Mouse (Mus musculus) heart, embryonic 11.5 days (tissue): ENCODE measurements around the gene Samsn1. TPM values are rescaled to one million over a fixed set of nuclear protein-coding genes. Genes with fewer than 3 reads are reported as not detected.

ENCODE experiments used
- ATAC-seq: fragments of 200-750 bp; cut with Nextera tagmentation; replicated peaks from 2 replicates; pipeline ENCODE4 v1.8.0; 2017; ENCODE audit warnings: moderate library complexity; ENCODE audit not compliant: insufficient number of reproducible peaks, low FRiP score, low TSS enrichment
- H3K27ac ChIP-seq: fragments of 300-500 bp; sonication (generic); 2 replicates; pipeline ENCODE4 v1.5.1; 2014; ENCODE audit warnings: mild to moderate bottlenecking, low read depth, low read length
- H3K27me3 ChIP-seq: fragments of 300-500 bp; sonication (generic); 2 replicates; pipeline ENCODE4 v1.6.1; 2014; ENCODE audit warnings: mild to moderate bottlenecking, low read length, mixed read lengths; ENCODE audit not compliant: control insufficient read depth, insufficient read depth
- H3K36me3 ChIP-seq: fragments of 300-500 bp; sonication (generic); 2 replicates; pipeline ENCODE4 v1.6.1; 2014; ENCODE audit warnings: mild to moderate bottlenecking, low read length, moderate library complexity, mixed read lengths; ENCODE audit not compliant: control insufficient read depth, insufficient read depth
- H3K4me1 ChIP-seq: fragments of 300-500 bp; sonication (generic); 2 replicates; pipeline ENCODE4 v1.6.1; 2014; ENCODE audit warnings: low read length; ENCODE audit not compliant: control insufficient read depth, insufficient read depth
- H3K4me2 ChIP-seq: fragments of 300-500 bp; sonication (generic); 2 replicates; pipeline ENCODE4 v1.6.1; 2014; ENCODE audit warnings: mild to moderate bottlenecking, moderate library complexity
- H3K4me3 ChIP-seq: fragments of 300-500 bp; sonication (generic); 2 replicates; pipeline ENCODE4 v1.5.1; 2014; ENCODE audit warnings: low read depth, low read length
- H3K9ac ChIP-seq: fragments of 300-500 bp; sonication (generic); 2 replicates; pipeline ENCODE4 v1.6.1; 2014; ENCODE audit warnings: mild to moderate bottlenecking, low read depth, low read length, moderate library complexity
- H3K9me3 ChIP-seq: fragments of 300-500 bp; sonication (generic); replicated peaks from 2 replicates; pipeline ENCODE4 v1.6.1; 2016; ENCODE audit warnings: low read length; ENCODE audit not compliant: control insufficient read depth
- WGBS: fragments of 180-500 bp; shearing (Covaris S2); extraction: QIAGEN DNeasy Blood & Tissue Kit; methylation state at CpG from one replicate; pipeline ENCODE4 v1.1.7; 2014; ENCODE audit not compliant: insufficient replicate concordance; 5-methylcytosine and 5-hydroxymethylcytosine counted together
- polyA plus RNA-seq: library from polyadenylated mRNA; unstranded; fragments of >200 nt; fragmentation: Nextera tagmentation; extraction: Ambion mirVana; gene quantifications from 2 replicates; pipeline ENCODE4 v1.2.1, GENCODE M21; 2014

Gene Samsn1
- polyA plus RNA-seq, 1 experiment from 2014 or later: 1.5 TPM

DNA sequence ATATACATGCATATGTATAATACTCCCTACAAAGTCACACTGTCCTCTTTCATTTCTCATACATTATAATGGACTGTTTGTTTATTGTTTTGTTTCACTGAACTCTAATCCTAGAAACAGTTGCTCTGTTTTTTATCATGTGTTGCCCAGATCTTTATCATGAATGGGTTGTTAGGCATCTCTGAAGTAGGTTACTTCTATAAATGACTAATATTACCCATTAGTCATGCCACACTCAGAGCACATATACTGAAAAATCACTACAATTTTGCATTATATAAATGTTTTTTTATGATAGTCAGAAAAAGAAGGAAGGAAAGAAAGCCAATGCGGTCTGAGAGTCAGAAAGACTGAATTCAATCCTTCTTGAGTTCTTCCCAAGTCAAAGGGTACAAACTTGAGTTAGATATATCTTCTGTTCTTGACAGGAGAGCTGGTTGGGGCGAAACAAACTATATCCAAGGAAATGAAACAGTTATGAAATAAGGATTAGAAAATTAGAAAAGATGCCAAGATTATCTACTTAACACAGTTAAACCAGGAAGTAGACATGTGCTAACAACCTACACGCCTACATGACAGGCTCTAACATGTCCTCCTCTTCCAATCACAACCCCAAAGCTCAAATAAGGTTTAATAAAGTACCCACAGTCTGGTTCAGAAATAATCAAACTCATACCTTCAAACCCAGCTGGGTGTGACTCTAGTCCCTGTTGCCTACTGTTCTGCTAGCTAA is 122.0 kb downstream of the Samsn1 start:
- WGBS: 79% methylated on average over 3 of the region's 3 CpGs
- no peak for ATAC-seq
- Histone ChIP-seq H3K27me3 (no peaks in the 10 kb centered on the region), H3K9me3 (no peaks in the 10 kb centered on the region), H3K4me2 (no peak overlapping the region), H3K4me3 (no peak overlapping the region), H3K9ac (no peak overlapping the region), H3K27ac (no peak overlapping the region), H3K36me3 (no peaks in the 10 kb centered on the region), H3K4me1 (no peaks in the 10 kb centered on the region)

DNA sequence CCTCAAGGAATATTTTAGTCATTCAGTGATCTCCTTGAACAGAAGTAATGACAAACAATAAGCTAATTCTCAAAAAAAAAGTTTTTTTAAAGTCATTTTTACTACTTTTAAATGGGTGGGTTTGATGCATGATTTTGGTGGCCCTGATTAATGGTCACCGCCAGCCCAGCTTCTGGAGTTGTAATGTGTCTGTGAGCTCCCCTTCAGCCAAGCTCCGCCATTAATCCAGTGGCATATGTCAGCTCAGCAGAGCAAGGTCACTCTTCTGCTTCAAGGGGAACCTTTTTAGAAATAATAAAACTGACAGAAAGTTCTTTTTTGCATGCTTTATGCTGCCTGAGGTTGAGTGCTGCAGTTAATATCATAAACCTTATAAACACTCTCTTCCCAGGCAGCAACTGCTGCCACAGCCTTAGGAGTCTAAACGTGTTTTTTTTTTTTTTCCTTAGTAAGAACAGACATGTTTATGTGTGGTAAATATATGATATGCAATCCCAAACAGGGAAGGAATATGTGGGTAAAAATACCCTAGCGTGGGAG is 124.2 kb downstream of the Samsn1 start:
- 76% methylated on average over 4 of the region's 4 CpGs for WGBS
- H3K4me1 ChIP-seq: no peaks in the 10 kb centered on the region
- ATAC-seq: no peak
- no peaks in the 10 kb centered on the region for H3K9me3 ChIP-seq
- no peaks in the 10 kb centered on the region for H3K36me3 ChIP-seq
- no peak overlapping the region for H3K27ac ChIP-seq
- no peaks in the 10 kb centered on the region for H3K27me3 ChIP-seq
- no peak overlapping the region for H3K9ac ChIP-seq
- H3K4me3 ChIP-seq: no peak overlapping the region
- H3K4me2 ChIP-seq: no peak overlapping the region

- H3K4me3 ChIP-seq: no peak overlapping the region
- H3K9ac ChIP-seq: no peak overlapping the region
- ATAC-seq: no peak
- no peak overlapping the region for H3K27ac ChIP-seq
- WGBS: 80% methylated on average over 5 of the region's 5 CpGs
- no peaks in the 10 kb centered on the region for H3K9me3 ChIP-seq
- no peaks in the 10 kb centered on the region for H3K36me3 ChIP-seq
- no peaks in the 10 kb centered on the region for H3K4me1 ChIP-seq
- no peak overlapping the region for H3K4me2 ChIP-seq
- no peaks in the 10 kb centered on the region for H3K27me3 ChIP-seq
These were observed 127.7 kb downstream of the Samsn1 start for GRCm38 (mm10) chr16:75894263-75894901.

- Histone ChIP-seq H3K9ac (no peak overlapping the region), H3K4me2 (no peak overlapping the region), H3K27me3 (no peaks in the 10 kb centered on the region), H3K27ac (no peak overlapping the region), H3K9me3 (no peaks in the 10 kb centered on the region), H3K4me1 (no peaks in the 10 kb centered on the region), H3K4me3 (no peak overlapping the region), H3K36me3 (no peaks in the 10 kb centered on the region)
- 59% methylated on average over 1 of the region's 1 CpGs for WGBS
- no peak for ATAC-seq
These were observed 128.6 kb downstream of the Samsn1 start for GRCm38 (mm10) chr16:75893470-75893869.

DNA sequence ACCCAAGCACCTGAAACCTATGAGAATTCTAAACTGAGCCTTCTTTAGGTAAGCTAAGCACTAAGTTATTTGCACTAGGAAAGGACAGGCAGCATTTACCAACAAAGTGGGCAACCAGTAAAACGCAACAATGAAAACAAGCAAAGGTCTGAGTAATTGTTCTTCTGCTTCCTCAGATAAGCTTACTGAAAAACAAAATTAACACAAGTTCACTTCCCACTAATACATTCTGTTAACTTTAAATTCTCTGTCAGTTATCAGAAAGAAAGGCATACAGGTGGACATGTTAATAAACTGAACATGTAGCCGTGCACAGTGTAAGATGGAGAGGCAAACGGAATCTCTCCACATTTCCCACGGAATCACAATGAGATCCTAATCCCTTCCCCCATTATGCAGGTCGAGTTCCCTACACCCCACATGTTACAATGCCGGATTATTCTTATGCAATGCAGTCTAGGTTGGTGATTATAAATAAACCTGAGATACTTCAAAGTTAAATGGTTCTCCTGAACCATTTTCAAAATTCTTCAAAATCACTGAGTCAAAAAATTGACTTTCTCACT is 132.9 kb downstream of the Samsn1 start:
- ATAC-seq: no peak
- Histone ChIP-seq H3K27ac (no peak overlapping the region), H3K4me2 (no peak overlapping the region), H3K36me3 (no peaks in the 10 kb centered on the region), H3K4me1 (no peaks in the 10 kb centered on the region), H3K9ac (no peak overlapping the region), H3K27me3 (no peaks in the 10 kb centered on the region), H3K9me3 (no peaks in the 10 kb centered on the region), H3K4me3 (no peak overlapping the region)
- 62% methylated on average over 6 of the region's 6 CpGs for WGBS

- H3K27ac ChIP-seq: no peak overlapping the region
- H3K36me3 ChIP-seq: no peaks in the 10 kb centered on the region
- no peak for ATAC-seq
- H3K4me3 ChIP-seq: no peak overlapping the region
- H3K9me3 ChIP-seq: no peaks in the 10 kb centered on the region
- no peaks in the 10 kb centered on the region for H3K27me3 ChIP-seq
- H3K4me1 ChIP-seq: no peaks in the 10 kb centered on the region
- 69% methylated on average over 6 of the region's 6 CpGs for WGBS
- no peak overlapping the region for H3K4me2 ChIP-seq
- no peak overlapping the region for H3K9ac ChIP-seq
These were observed 134.9 kb downstream of the Samsn1 start for GRCm38 (mm10) chr16:75887203-75887602.

DNA sequence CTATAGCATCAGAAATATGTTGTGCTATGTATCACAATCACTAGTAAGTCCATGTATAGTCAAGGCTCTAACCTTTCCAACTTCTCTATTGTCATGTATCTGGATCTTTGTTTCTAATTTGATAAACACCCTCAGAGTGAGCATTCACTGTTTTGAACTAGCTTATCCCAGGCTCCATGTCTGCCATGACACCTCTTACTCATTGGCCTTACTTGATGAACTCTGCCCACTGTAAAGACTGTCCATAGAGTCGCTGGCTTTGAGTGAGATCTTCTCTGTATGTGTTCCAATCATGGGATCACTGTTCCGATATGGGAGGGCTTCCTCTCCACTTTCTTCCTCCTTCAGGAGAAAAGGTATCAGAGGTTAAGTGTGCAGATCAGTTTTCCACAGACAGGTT is 143.2 kb downstream of the Samsn1 start:
- no peaks in the 10 kb centered on the region for H3K27me3 ChIP-seq
- H3K4me1 ChIP-seq: no peaks in the 10 kb centered on the region
- 76% methylated on average over 2 of the region's 2 CpGs for WGBS
- ATAC-seq: no peak
- H3K9ac ChIP-seq: no peak overlapping the region
- no peaks in the 10 kb centered on the region for H3K9me3 ChIP-seq
- no peak overlapping the region for H3K27ac ChIP-seq
- no peaks in the 10 kb centered on the region for H3K36me3 ChIP-seq
- no peak overlapping the region for H3K4me3 ChIP-seq
- H3K4me2 ChIP-seq: no peak overlapping the region

- Histone ChIP-seq H3K27me3 (no peaks in the 10 kb centered on the region), H3K9ac (no peak overlapping the region), H3K36me3 (no peaks in the 10 kb centered on the region), H3K9me3 (no peaks in the 10 kb centered on the region), H3K4me1 (no peaks in the 10 kb centered on the region), H3K4me2 (no peak overlapping the region), H3K4me3 (no peak overlapping the region), H3K27ac (no peak overlapping the region)
- 48% methylated on average over 3 of the region's 3 CpGs for WGBS
- ATAC-seq: no peak
These were observed 144.9 kb downstream of the Samsn1 start for GRCm38 (mm10) chr16:75877170-75877569.
